Mouse (Mus musculus) ES-E14 (cell line): ENCODE measurements at regions not wholly inside any gene's neighbourhood (a gene's known extent, or its start where the extent isn't known, plus 50 kb on each side); places are given as distances from the start of the nearest gene placed in this dataset.

Experiments used
- CHD2 ChIP-seq: IDR thresholded peaks from 2 replicates; pipeline ENCODE4 v1.6.1; 2014; ENCODE audit warnings: mild to moderate bottlenecking, low read depth, low read length, inconsistent platforms
- HCFC1 ChIP-seq: IDR thresholded peaks from 2 replicates; pipeline ENCODE4 v1.6.1; 2012; ENCODE audit warnings: low read length, inconsistent platforms, borderline replicate concordance; ENCODE audit not compliant: insufficient read depth
- MAFK ChIP-seq: IDR thresholded peaks from 2 replicates; pipeline ENCODE4 v1.6.1; 2014; ENCODE audit warnings: mild to moderate bottlenecking, low read depth, low read length, inconsistent platforms; ENCODE audit not compliant: insufficient read depth
- ZC3H11A ChIP-seq: IDR thresholded peaks from 2 replicates; pipeline ENCODE4 v1.6.1; 2012; ENCODE audit warnings: low read depth, mild to moderate bottlenecking, inconsistent platforms, low read length, borderline replicate concordance
- ZNF384 ChIP-seq: IDR thresholded peaks from 2 replicates; pipeline ENCODE4 v1.6.1; 2012; ENCODE audit warnings: low read depth, low read length, inconsistent platforms

GRCm38 (mm10) chr12:12578278-12578677, 316.3 kb downstream of the Fam49a start:
- TF ChIP-seq HCFC1 (no peak), ZNF384 (no peak), MAFK (no peak), ZC3H11A (no peak), CHD2 (no peak)
